Mouse (Mus musculus) urinary bladder, postnatal 4 days (tissue): ENCODE measurements around the gene Carm1.
"Not testable (repeated sequence)": the region's sequence is repeated elsewhere in the genome, so short reads cannot be mapped to it uniquely, and the experiment has no call there.

ENCODE experiments used
- DNase-seq, 2 experiments: peaks; one replicate each; pipeline ENCODE4 v3.0.0; 2021 to 2022; ENCODE audit warnings: low spot score in 2 of 2

Gene Carm1

DNA sequence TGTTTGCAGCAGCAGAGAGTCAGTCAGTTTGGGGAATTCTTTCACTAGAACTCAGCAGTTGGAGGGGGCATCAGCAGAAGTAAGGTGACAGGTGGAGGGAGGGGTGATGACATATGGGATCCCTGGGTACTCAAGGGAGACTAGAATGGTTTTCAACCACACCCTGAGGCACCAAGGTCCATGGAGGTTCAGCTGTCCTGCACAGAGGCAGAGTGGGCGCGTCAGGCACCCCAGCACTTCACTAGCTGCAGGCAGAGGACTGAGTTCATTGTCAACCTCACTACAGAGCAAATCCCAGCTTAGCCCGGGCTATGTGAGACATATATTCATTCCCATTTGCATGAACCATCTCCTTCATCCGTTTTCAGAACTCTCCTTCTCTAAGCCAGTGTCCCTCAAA, 9.7 kb upstream of the Carm1 start:
- DNase-seq = no peak

DNA sequence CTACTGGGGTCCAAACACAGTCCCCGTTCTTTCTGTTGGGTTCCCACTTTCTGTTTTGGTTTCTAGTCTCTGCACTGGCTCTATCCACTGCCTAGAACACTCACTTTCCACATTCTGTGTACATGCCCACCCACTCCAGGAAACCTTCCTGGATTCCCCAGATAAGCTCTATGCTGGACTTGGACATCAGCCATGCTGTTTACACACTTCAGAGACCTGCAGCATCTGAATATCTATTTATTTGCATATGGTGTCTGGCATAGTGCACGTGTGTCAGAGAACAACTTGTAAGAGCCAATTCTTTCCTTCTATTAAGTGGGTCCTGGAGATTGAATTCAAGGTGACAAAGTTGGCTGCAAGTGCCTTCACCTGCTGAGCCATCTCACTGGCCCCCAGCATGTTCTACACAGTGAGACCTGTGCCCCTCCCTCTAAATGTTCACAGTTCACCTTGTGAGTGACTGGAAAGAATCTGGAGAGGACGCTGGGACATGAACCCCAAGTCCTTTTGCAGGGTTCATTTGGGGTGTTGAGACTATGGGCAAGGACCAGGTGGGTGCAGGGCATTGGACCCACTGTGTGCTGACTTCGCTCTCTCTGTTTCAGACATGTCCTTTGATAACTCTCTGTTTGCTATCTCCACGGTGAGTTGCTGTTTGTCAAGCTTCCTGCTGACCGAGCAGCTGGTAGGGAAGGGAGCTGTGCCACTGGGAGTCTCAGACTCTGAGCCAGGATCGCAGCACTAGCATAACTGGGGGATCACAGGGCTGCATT, 6.5 kb upstream of the Carm1 start:
- DNase-seq = no peak

DNA sequence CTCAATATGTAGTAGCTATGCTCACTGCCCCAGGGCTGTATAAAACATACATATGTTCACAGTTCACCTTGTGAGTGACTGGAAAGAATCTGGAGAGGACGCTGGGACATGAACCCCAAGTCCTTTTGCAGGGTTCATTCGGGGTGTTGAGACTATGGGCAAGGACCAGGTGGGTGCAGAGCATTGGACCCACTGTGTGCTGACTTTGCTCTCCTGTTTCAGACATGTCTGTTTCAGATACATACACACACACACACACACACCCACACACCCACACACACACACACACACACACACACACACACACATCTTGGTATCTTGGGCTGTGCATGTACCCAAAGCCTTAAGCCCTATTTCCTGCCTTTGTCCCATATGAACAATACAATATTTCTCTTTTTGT, 4.7 kb upstream of the Carm1 start:
- DNase-seq = not testable (repeated sequence)

DNA sequence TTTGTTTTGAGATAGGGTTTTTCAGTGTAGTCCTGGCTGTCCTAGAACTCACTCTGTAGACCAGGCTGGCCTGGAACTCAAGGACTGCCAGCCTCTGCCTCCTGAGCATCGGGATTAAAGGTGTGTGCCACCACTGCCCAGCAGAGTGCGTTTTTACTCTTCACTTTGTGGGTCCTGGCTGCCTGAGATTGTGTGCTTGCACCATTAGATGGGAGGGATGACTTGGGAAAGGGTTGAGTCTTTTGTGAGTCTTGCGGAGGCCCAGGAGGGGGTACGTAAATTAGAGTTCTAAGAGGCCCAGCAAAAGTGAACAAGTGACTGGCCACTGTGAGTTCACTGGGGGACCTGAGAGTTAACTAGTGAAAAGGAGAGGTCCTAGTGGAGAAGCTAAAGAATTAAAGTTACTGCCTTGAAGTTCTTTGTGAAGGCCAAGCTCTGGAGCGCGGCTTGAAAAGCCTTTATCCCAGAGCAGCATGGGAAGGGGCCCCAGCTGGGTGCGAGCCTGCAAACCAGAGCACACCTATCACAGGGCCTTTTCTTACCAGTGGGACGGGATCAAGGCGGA, 1.3 kb upstream of the Carm1 start:
- DNase-seq = no peak

DNA sequence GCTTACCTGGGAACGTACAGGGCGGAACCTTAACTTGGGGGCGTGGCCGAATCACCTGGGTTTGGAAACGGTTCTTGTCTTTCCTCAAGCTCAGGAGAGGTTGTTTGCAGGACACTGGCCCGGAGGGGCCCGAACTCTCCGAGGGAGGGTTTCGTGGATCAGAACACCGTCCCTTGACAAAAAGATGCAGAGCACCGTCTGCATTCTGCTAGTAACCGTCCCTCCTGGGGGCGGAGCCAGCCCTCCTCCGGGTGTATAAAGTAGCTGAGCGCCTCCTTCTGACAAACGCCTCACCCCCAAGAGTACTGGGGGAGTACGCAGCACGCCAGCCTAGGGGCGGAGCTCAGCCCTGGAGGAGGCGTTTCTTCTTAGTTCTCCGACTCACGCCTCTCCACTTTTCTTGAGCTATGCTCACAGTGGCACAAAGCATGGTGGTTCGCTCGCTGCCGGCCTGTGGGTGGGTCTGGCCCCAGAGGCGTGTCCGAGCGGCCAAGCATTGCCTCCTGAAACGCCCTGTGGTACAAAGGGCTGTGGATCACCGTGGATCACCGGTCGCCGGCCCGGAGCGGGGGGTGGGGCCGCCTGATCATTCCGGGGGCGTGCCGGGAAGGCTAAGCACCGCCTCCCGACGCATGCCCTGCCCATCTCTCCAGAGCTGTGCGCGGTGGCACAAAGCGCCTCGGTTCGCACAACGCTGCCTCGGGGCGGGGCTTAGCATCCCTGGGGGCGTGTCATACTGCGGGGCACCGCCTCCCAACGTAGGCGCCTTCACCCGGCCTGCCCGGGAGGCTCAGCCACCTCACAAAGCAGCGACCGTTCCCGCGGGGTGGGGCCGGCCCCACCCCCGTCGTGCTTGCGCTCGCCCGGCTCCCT, 542 bp upstream of the Carm1 start:
- peak; percentile 99 to 100 for DNase-seq

DNA sequence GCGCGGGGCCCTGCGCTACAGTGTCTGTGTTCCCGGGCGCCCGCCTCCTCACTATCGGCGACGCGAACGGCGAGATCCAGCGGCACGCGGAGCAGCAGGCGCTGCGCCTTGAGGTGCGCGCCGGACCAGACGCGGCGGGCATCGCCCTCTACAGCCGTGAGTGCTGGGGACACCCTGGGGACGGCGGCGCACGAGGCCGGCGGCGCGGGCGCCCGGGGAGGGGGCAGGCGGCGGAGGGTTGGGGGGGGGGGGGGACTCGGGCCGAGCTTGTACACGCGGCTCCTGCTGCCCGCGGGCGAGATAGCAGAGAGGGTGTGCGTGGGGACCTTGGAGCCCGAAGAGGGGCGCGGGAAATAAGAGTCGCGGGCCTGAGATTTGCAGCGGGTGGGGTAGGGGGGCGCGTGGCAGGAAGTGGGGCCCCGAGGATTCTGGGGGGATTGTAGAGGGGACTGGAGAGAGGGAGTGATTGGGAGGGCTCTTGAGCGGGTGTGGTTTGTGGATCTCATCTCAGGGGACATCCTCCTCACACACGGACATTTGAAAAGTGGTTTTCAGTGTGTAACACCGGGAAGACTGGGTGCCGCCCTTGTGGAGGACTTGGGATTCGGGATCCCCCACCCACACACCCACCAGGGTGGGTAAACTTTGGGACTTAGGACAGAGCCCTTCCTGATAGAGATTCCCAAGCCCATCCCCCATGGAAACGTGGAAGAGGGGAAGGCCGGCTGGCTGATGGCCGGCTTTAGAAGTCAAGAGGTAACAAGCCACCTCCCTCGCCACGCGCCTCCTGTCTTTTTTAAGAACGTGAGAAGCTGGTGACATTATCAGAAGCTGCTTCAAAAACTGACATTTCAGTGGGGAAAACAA, 614 bp downstream of the Carm1 start:
- peak; percentile 25 to 65 for DNase-seq

DNA sequence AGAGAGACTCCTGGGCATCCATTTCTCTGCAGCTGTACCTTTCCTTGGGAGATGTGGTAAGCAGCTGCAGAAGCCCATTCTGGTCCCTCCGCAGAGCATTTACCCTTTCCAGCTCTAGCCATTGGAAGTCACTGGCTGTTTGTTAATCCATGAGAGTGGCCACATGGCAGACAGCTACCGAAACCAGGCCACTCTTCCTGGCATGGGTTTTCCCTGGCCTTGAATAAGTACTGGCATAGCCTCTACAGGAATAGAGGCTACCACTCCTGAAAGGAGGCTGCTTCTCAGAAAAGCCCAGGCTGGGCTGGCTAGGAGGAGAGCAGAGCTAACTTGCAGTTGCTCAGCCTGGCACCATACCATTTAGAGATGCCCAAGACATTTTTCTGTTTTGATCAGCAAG, 4.4 kb downstream of the Carm1 start:
- no peak for DNase-seq

DNA sequence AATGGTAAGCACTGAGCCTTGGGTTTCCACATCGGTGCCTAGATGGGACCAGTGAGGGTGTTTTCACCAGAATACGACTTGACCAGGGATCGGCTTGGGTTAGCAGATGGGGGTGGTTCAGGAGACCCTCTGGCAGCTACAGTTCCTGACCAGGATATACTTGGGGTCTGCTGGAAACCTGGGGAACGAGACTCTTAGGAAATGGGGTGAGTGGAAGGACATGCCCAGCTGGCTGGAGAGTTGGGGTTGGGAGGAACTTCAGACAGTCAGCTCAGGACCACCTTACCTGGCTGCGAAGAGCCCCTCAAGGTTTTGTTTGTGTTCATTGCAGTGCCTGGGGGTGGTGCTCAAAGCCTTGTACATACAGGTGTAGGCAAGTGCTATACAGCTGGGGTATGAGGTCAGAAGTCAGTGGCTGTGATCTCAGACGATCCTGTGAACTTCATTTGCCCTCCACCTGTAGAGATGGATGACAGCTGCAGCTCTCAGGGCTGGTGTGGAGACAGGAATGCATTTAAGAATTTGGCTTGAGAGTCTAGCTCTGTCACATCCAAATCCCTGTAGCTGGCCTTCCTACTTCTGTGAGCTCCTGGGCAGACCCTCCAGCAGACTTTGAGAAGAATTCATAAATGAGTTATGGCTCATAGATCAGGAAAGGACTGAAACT, 7.0 kb downstream of the Carm1 start:
- no peak for DNase-seq

DNA sequence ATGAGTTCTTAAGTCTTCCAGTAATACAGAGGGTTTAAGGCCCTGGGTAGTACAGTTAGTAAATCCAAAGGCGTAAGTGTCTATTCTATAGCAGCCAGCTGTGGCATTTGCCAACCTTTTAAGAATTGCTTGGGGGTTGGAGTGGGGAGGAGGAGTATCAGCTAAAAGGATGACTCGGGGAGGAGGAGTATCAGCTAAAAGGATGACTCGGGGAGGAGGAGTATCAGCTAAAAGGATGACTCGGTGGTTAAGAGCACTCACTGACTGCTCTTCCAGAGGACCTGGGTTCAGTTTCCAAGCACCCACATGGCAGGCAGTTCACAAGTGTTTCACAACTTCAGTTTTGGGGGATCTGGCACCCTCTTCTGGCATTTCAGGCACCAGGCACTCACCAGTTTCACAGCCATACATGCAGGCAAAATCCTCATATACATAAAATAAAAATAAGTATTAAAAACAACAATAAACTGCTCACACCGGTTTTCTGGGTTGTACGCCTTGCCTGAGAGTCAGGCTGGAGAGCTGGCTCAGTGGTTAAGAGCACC, 8.6 kb downstream of the Carm1 start:
- DNase-seq = no peak

DNA sequence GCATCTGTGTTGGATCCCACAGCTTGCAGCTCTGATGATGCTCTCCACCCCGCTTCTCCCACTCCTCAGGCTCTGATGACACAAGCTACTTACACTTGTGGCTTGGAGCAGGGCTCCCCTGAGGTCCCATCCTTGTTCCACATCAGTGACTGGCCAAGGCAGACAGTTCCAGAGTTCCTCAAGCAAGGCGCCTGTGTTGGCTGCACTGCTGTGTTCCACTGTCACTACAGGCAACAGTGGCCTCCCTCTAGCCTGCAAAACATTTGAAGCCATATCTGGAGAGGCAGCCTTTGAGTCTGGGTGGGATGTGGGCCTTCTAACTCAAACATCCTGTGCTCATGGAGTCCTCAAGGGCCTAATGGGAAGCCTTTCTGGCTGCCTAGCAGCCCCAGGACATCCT, 10.3 kb downstream of the Carm1 start:
- no peak for DNase-seq

DNA sequence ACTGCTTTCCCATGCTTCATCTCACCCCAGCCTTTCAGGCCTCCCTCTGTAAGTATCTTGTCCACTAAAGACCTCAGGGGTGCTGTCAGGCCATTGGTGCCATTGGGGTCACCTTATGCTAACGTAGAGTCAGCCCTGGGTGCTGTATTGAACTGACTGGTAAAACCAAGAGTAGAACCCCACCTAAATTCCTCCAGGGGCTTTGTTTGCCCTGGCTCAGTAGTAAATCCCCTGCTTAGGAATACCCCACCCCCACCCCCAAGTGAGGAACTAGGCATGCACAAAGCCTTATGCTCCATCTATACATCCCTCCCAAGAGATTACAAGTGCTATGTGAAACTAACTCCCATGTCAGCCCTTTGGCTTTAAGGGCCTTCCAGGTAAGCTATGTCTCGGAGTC, 10.9 kb downstream of the Carm1 start:
- DNase-seq = no peak

DNA sequence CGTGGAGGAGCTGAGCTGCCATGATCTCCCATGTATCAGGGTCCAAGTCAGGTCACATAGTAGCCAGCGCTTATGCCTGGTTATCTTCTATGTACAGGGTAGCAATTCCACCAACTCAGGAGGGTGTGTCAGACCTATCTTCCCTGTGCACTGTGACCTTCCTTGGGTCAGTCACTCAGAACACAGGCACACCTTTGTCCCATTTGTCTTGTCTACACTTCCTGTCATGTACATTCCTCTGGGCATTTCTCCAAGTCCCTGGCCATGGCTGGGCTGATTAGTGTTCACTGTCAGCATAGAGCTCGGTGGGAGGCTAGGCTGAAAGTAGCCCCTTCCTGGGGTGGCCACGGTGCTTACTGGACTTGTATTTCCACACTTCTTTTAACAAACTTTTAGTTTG, 11.7 kb downstream of the Carm1 start:
- no peak for DNase-seq

DNA sequence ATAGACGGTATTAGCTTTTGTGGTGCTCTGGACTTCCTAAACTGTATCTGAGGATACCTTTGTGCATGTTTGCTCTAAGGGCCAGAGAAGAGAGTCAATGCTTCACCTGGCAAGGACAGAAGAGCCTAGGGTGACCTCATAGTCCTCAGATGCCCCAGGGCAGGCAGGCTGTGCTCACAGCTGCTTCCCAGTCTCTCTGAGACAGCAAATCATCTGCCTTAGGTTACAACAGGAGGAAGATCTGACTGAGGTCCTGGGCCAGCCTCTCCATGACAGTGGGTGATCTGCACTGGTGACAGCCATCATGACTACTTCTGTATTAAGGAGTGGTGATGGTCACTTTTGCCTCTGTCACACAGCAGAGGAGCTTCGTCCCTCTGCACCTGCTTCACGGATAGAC, 12.5 kb downstream of the Carm1 start:
- DNase-seq = no peak

DNA sequence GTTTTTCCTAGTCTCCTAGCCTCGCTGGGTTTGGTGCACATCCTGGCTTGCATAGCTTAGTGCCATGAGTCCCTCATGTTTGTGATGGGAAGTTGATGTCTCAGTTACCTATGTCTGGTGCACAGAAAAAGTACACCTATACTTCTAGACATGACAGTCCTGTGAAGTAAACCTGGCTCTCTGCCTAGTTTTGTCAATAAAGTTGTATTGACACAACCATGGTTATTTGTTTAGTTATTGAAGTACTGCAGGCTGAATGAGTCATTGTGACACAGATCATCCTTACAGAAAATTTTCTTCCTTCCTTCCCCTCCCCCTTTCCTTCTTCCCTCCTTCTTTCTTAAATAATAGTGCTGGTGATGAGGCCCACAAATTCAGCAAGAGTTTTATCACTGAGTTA, 17.7 kb downstream of the Carm1 start:
- no peak for DNase-seq

DNA sequence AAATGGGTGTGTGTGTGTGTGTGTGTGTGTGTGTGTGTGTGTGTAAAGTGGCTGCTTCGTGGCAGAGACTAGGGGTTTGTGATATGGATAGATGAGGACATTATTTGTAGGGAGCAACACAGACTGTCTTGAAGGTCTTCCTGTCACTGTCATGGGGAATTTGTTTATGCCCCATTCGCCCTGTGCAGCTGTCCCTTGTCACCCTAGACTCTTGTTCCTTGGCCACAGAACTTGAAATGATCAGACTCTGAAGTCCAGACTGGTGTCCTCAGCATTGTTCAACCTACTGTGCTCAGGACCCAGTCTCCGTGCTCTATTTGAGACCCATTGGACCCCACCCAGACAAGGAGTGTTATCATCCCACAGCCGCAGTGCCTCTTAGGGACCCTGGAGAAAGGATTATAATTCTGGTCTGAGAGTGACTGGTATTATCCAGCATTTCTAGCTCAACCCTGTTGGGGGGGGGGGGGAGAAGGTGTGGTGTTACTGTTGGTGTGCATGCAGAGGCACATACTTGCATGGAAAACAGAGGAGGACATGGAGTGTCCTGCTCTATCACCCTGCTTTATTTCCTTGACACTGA, 18.4 kb downstream of the Carm1 start:
- no peak for DNase-seq

DNA sequence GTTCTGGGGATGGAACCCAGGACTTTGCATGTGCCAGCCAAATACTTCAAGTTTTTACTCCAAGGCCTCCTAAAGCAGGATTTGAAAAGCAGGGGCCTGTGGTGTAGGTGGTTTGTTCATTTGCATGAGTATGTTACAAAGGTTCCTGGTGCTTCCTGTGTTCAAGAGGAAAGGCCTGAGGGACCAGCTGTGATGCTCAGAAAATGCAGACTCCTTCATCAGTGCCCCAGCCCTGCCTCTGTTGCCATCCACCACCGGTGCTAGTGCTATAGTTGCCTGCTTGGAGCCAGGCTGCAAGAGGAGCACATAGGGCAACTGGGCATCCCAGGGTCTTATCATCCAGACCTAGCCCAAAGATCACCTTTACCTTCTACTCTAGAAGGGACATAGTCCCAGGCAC, 19.8 kb downstream of the Carm1 start:
- DNase-seq = no peak

DNA sequence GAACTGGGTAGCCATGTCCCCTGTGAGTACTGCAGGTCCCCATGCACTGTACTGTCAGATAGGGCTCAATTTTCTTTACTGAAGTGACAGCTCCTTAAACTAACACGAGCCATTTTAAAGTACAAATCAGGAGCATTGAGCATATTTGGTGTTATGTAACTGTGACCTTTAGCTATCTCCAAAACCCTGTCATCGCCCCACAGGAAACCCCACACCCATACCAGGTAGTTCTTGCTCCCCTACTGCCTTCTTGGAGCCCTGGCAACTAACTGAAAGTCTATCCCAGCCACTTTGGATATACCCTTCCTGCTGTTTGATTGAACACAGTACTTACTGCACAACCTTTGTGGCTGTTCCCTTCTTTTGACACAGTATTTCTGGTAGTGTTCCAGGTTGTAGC, 20.4 kb downstream of the Carm1 start:
- no peak for DNase-seq

DNA sequence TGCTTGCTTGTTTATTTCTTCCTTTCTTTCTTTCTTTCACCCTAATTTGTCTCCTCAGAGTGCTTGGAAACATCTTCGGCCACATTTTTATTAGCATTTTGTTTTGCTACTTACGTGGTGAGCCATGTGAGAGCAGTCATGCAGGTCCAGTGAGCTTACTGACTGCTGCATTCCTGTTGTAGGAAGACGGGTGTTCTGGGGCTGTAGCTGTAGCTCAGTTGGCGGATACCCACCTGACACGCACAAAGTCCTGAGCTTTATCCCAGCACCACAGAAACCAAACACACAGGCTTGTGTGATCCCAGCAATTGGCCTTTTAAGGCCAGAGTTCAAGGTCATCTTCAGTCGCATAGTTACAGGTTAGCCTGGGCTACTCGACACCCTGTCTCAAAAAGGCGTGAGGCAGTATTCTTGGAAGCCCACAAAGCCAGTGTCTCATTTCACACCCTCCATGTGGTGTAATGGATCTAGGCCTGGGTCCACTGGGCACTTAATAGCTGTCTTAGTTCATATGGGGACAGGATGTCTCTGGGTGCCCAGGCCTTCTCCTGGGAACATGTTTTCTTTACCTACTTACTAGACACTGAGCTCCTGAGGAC, 22.1 kb downstream of the Carm1 start:
- DNase-seq = no peak

DNA sequence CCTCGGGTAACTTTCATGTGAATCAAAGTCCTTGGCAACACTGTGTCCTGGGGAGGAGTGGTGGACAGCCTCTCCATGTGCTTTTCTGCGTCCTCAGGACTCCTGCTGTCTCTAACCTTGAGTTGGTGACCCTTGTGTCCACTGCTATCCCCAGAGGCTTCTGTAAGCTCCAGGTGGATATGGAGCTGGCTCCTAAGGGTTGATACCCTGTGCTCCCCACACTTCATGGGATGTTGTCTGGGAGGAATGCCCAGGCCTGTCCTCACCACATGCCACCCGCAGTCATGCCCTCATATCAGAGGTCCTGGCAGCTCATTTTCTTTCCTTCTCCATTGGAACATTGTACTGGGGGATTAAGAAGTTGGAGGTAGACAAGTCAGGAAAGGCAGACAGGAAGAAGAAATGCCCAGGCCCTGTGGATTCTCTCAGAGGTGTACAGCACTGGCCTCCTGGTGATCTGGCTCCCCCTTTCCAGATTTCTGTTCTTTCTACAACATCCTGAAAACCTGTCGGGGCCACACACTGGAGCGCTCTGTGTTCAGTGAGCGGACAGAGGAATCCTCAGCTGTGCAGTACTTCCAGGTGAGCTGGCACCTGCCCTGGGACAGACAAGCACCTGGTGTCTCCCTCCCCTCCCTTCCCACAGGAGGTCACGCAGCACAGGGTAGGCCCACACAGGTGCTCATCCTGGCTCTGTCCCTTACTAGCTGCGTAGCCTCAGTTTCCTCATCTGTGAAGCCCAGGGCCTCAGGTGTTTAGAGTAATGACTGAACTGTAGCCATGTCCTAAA, 27.5 kb downstream of the Carm1 start:
- DNase-seq = no peak
